Mouse (Mus musculus): ENCODE measurements around the gene Zdhhc18.

- TF ChIP-seq CTCF (IDR thresholded peaks at IDR 0.05; ENCODE audit: low read depth, low read length) (no peak), POLR2A (IDR thresholded peaks at IDR 0.05; ENCODE audit: insufficient read depth, low read length) (no peak)
Measured at GRCm38 (mm10) chr4:133570066-133570466, 79.9 kb downstream of the Zdhhc18 start.

All from ES-Bruce4 (cell line).